Mouse (Mus musculus) cerebellum, adult 2 months (tissue): Measurements from ENCODE around the gene Gm10306. TPM values are rescaled to one million over a fixed set of nuclear protein-coding genes. Genes with fewer than 3 reads are reported as not detected.
A peak's percentile ranks its signal among the peaks of the same experiment; 100 is the strongest.

Experiments
- DNase-seq, 2 experiments: peaks; one replicate each; pipeline ENCODE4 v3.0.0; 2021
- H3K27ac ChIP-seq: fragments of 200-500 bp; 2 replicates; pipeline ENCODE4 v1.5.1; 2012; ENCODE audit warnings: low read length, control low read depth, inconsistent platforms; ENCODE audit not compliant: insufficient read depth
- H3K27me3 ChIP-seq: fragments of 200-500 bp; 2 replicates; pipeline ENCODE4 v1.6.1; 2012; ENCODE audit warnings: inconsistent platforms, mild to moderate bottlenecking, low read length, moderate library complexity; ENCODE audit not compliant: control insufficient read depth, insufficient read depth
- H3K4me1 ChIP-seq: fragments of 200-500 bp; 2 replicates; pipeline ENCODE4 v1.6.1; 2011; ENCODE audit warnings: low read length; ENCODE audit not compliant: control insufficient read depth, insufficient read depth
- H3K4me3 ChIP-seq: fragments of 200-500 bp; replicated peaks from 2 replicates; pipeline ENCODE3; 2011; ENCODE audit warnings: mild to moderate bottlenecking, low read depth, low read length, control low read depth; ENCODE audit not compliant: insufficient read depth
- CTCF ChIP-seq: fragments of 200-500 bp; IDR thresholded peaks from 2 replicates; pipeline ENCODE4 v1.5.1; 2011; ENCODE audit warnings: low read depth, mild to moderate bottlenecking, control low read depth, low read length, moderate library complexity, borderline replicate concordance; ENCODE audit not compliant: insufficient read depth
- POLR2A ChIP-seq: fragments of 200-500 bp; IDR thresholded peaks from 2 replicates; pipeline ENCODE4 v1.6.1; 2011; ENCODE audit warnings: low read length, control low read depth, borderline replicate concordance; ENCODE audit not compliant: insufficient read depth
- WGBS: fragments of 180-500 bp; shearing (Covaris S2); methylation state at CpG from one replicate; pipeline ENCODE4 v1.1.7; 2018; 5-methylcytosine and 5-hydroxymethylcytosine counted together
- polyA plus RNA-seq: library from polyadenylated mRNA; depleted of rRNA; stranded (reverse); fragments of >200 nt; gene quantifications from 2 replicates; pipeline ENCODE4 v1.2.3, GENCODE M21; 2012

Gm10306 gene
- polyA plus RNA-seq, 1 experiment = not detected

DNA sequence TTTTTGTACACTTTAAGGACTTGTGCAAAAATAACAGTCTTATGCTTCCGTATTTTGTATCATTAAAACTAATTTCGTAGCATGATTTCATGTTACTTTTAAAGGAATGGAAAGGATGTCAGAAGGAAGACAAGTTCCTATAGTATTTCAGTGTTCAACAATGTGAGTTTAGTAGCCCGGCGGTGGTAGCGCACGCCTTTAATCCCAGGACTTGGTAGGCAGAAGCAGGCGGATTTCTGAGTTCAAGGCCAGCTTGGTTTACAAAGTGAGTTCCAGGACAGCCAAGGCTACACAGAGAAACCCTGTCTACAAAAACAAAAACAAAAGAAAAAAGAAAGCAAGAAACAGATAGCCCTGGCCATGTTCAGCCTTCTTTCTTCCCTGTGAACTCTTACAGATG is 799 bp downstream of the Gm10306 start:
- Histone ChIP-seq H3K27me3 (no peaks in the 10 kb centered on the region), H3K4me3 (peak overlapping the region; percentile 17), H3K4me1 (peaks cover 2% of the 10 kb centered on the region; the same call in 1 of the 2 replicates), H3K27ac (no peak overlapping the region)
- 76% methylated on average over 7 of the region's 7 CpGs for WGBS
- TF ChIP-seq POLR2A (no peak), CTCF (no peak)
- peak in 1 of 2 experiments; percentile 18 for DNase-seq

DNA sequence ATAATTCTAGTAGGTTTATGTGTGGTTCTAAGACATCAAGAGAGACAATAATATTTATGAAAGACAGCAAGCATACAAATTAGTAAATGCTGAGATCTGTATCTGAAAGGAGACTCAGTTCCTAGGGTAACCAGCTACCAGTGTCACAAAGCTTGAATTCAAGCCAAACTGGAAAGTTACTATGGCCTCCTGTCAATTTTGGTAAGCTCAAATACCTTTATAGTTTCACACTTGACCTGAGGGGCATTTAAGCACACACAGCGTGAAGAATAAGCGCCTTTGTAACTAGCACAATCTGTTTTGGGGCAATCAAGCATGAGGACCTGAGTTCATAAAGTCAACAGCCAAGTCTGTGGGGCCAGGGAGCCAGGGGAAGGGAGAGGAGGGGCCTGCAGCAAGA is 2.9 kb downstream of the Gm10306 start:
- WGBS = 20% methylated on average over 2 of the region's 2 CpGs
- no peak for DNase-seq

DNA sequence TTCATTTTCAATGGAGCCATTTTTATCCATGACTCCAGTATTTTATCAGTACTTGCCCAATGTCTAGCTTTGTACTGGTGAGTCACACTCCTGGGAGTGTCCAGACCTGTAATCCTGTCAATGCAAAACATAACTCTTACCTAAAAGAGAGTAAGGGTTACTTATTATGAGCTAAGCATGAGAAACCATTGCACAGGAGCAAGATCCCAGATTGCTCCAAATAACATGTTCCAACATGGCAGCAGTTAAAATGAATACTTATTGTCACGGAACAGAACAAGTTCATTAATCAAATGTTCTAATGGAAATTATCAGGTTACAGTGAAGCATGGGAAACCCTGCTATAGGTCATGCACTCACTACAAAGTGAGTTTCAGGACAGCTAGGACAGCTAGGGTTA is 4.0 kb downstream of the Gm10306 start:
- H3K4me3 ChIP-seq = no peak overlapping the region
- no peak overlapping the region for H3K27ac ChIP-seq
- H3K4me1 ChIP-seq = no peaks in the 10 kb centered on the region
- no peak for DNase-seq
- no peak for TF ChIP-seq POLR2A
- no peak for TF ChIP-seq CTCF
- no peaks in the 10 kb centered on the region for H3K27me3 ChIP-seq
- 83% methylated on average over 1 of the region's 1 CpGs for WGBS

More for the DNA sequence above, 2.9 kb downstream of the Gm10306 start:
- Histone ChIP-seq H3K4me3 (no peak overlapping the region), H3K27me3 (no peaks in the 10 kb centered on the region), H3K27ac (no peak overlapping the region), H3K4me1 (peaks cover 2% of the 10 kb centered on the region; the same call in 1 of the 2 replicates)
- TF ChIP-seq CTCF = no peak
- no peak for TF ChIP-seq POLR2A

DNA sequence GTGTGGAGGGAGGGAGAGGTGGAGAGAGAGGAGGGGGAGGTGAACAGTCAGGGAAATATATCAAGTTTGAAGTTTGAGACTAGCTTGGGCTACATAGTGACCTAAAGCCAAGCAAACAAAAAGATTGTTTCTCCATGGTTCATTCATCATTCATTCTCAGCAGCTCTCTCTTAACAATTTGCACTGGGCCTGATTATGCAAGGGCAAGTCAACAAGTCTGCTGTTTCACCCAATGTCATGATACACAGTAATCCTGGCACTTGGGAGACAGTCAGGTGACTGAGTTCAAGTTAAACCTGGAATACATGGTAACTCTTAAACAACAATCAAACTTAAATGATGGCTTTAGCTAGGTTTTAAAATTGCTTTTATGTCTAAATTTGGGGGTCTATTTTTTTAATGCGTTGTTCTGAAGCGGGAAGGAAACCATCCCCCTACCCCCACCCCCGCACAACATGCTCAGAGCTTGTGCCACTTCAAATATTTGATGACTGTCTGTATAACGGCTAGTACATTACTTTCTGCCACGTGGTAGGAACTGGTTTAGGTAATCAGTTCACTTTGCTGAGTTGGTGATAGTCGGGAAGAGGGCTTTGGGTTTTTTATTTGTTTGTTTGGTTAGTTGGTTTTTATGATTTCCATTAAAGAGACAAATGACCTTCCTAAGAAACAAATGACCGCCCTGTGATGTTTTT is 5.8 kb downstream of the Gm10306 start:
- H3K4me1 ChIP-seq = no peaks in the 10 kb centered on the region
- DNase-seq = no peak
- H3K27ac ChIP-seq = no peak overlapping the region
- WGBS = 74% methylated on average over 7 of the region's 7 CpGs
- TF ChIP-seq POLR2A (no peak), CTCF (no peak)
- H3K27me3 ChIP-seq = no peaks in the 10 kb centered on the region
- no peak overlapping the region for H3K4me3 ChIP-seq

DNA sequence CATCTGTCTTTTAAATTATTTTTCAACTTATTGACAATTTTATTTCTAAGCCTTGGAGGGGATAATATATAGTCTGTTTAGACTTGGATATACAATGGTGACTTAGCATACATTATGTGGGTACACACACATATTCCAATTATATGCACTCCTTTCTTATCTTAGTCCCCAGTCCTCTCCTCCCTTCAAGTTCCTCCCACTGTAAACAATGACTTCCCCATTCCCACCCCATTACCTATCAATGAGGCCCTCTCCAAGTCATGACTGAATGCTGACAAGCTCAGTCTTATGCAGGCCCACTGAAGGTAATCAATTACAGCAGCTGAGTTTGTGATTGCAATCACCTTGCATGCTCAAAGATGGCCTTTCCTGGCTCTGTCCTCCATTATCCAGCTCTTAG is 8.0 kb downstream of the Gm10306 start:
- H3K27ac ChIP-seq = no peak overlapping the region
- H3K4me3 ChIP-seq = no peak overlapping the region
- no peak for TF ChIP-seq CTCF
- TF ChIP-seq POLR2A = no peak
- no peaks in the 10 kb centered on the region for H3K27me3 ChIP-seq
- no peak for DNase-seq
- no peaks in the 10 kb centered on the region for H3K4me1 ChIP-seq

DNA sequence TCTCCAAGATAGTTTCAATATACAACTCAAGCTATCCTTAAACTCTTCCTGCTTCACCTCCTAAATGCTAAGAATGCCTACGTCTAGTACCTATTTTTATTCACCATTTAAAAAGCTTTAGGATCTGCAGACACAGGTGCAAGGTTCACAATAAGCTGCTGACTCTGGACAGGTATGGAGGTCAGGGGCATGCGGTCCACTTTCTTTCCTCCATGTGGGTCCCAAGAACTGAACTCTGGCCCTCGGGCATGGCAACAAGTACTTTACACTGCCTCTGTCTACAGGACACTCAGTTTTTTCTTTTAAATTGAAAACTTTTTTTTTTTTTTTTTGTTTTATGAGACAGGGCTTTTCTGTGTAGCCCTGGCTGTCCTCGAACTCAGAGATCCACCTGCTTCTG is 16.3 kb downstream of the Gm10306 start:
- no peaks in the 10 kb centered on the region for H3K4me1 ChIP-seq
- no peaks in the 10 kb centered on the region for H3K27me3 ChIP-seq
- no peak for DNase-seq
- H3K27ac ChIP-seq = no peak overlapping the region
- 95% methylated on average over 4 of the region's 4 CpGs for WGBS
- TF ChIP-seq CTCF (no peak), POLR2A (no peak)
- no peak overlapping the region for H3K4me3 ChIP-seq

DNA sequence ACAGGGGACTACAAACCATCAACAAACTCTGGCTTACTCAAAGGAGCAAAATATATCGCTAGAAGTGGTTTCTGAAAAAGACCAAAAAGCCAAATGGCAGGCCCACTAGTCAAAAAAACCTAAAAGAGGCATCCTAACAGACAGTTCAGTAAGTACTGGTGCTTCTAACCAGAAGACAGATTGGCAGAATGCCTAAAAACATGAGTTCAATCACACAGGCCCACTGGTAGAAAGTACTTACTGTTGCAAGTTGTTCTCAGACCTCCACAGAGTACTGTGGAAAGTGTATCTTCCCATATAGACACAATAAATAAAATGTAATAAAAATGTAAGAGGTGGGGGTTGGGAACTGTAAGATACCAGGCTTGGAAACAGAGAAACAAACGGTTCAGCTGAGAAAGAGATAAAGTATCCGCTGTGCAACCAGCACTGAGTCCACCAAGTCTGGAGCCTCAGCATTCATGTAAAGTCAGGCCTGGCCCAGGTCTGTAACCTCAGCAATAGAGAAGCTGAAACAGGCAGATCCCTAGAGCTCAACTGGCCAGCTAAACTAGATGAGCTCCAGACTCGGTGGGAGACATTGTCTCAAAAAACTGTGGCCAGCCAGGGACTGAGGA is 35.5 kb downstream of the Gm10306 start:
- Histone ChIP-seq H3K4me3 (no peak overlapping the region), H3K27me3 (no peaks in the 10 kb centered on the region; the same call in 1 of the 2 replicates), H3K4me1 (no peaks in the 10 kb centered on the region), H3K27ac (no peak overlapping the region)
- no peak for TF ChIP-seq CTCF
- TF ChIP-seq POLR2A = no peak
- no peak for DNase-seq
- 77% methylated on average over 4 of the region's 4 CpGs for WGBS

DNA sequence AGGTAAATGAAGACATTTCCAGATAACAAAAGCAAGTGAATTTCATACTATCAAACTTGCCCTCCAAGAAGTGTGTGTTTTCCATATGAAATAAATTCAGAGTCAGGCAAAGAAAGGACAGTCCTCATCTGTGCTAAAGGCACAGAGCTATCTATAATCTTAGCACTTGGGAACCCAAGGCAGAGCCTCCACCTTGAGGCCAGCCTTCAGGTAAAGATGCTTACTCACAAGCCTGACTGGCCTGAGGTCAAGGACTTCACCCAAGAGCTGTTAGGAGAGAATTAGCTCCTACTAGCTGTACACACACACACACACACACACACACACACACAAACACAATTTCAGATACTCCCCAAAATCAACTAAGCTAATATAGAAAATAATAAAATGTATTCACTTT is 36.4 kb downstream of the Gm10306 start:
- TF ChIP-seq POLR2A (no peak), CTCF (no peak)
- no peak overlapping the region for H3K27ac ChIP-seq
- DNase-seq = no peak
- no peak overlapping the region for H3K4me3 ChIP-seq
- no peaks in the 10 kb centered on the region for H3K4me1 ChIP-seq
- H3K27me3 ChIP-seq = no peaks in the 10 kb centered on the region; the same call in 1 of the 2 replicates
